Mouse (Mus musculus) monocyte, adult 2 months (primary cell): ENCODE measurements around the gene Ccnjl.

ENCODE experiments used
- DNase-seq, 2 experiments: peaks; one replicate each; pipeline ENCODE4 v3.0.0; 2022; ENCODE audit warnings: low spot score in 2 of 2, low read depth in 1 of 2

Gene Ccnjl

GRCm38 (mm10) chr11:43518821-43519220 is 9.8 kb upstream of the Ccnjl start:
- no peak for DNase-seq

GRCm38 (mm10) chr11:43520521-43520920 is 8.1 kb upstream of the Ccnjl start:
- DNase-seq: no peak

DNA sequence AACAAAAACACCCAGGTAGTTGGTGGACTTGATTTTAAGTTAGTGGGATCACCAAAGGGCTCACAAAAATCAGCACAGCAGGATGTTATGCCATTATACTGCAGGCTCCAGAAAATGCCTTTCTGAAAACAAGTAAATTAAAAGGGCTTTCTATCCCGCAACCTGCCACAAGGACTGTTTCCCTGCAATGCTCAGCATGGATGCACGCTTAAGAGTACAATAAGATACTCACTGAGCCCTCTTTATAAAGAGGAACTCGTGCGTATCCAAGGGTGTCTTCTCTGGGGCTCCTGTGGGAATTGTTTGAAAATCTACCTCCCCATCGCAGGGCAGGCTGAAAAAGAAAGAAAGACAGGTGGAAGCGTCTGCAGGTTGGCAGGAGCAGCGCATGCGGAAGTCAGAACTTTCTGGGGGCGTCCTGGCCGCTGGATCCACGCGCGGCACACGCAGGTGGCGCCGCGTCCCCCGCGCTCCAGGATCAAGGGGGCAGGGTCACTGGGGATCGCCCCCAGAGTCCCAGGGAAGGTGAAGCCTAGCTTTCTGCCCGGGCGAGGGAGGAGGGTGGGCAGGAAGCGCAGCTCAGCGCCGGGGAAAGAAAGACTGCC is 404 bp upstream of the Ccnjl start:
- DNase-seq: no peak

- no peak for DNase-seq
Observed at GRCm38 (mm10) chr11:43530043-43530442, 1.5 kb downstream of the Ccnjl start.

DNA sequence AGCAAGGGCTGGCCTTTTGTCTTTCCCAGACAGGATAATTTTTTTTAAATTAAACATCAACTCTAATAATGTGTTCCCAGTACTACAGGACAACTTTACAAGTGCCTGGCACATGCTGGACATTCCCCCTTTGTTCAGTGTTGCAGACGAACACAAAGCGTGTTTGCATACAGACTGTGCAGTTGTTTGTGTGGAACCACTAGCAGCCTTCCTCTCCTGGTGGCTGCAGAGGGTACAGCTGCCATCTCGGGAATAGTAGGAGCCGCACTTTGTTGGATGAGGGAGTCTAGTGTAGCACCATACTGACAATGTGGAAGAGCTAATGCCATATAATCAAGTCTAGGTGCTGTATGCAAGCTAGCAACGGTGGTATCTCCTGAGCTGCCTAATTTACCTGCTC is 3.0 kb downstream of the Ccnjl start:
- no peak for DNase-seq

DNA sequence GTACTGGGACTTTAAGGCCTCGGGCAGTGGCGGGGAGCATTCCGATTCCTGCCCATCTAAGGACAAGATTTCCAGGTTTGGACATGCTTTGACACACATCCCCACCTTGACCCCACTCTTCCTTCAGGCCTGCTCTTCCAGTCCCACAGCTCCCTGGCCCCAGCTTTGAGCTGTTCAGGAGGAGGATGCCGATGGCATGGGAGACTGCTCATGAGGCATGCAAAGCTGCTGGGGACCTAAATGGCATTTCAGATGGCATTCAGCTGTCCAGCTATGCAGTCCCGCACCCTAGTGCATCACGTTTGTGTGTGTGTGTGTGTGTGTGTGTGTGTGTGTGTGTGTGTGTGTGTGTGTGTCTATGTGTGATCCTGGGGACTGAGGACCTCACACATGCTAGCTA is 8.5 kb downstream of the Ccnjl start:
- DNase-seq: no peak

GRCm38 (mm10) chr11:43539863-43540262 is 11.3 kb downstream of the Ccnjl start:
- no peak for DNase-seq

DNA sequence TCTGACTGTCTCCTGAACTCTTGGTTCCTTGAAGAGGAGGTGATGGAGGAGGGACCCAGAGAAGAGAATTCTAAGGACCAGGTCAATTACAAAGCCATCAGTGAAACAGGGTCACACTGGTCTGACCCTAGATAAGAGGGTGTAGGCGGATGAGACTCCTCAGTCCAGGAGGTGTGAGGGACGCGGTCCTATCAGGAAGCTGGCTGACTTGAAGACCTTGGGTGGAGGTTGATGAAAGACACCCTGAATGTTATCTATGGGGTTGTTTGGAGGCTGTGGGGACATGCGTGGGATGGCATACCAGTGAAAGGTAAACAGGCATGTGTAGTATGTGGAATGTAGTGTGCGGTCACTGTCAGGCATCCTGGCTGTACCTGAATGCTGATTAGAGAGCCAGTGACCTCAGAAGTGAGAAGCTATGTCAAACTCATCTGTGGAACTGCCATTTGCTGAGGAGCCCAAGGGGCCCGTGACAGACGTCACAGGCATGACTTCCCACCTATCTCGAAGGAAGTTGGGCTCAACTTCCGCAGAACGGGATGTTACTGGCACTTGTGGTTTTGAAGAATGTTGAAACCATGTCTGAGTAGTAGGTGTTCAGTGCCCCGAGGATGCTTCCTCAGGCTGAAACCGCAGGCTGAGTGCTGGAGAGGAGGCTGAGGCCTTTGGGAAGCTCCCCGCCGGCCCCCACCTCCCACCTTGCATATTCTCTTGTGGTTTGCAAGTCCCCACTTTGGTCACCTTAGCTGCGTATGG is 15.3 kb downstream of the Ccnjl start:
- no peak for DNase-seq

- no peak for DNase-seq
Observed at GRCm38 (mm10) chr11:43544819-43545218, 16.2 kb downstream of the Ccnjl start.

- DNase-seq: no peak
Observed at GRCm38 (mm10) chr11:43545873-43546475, 17.4 kb downstream of the Ccnjl start.

DNA sequence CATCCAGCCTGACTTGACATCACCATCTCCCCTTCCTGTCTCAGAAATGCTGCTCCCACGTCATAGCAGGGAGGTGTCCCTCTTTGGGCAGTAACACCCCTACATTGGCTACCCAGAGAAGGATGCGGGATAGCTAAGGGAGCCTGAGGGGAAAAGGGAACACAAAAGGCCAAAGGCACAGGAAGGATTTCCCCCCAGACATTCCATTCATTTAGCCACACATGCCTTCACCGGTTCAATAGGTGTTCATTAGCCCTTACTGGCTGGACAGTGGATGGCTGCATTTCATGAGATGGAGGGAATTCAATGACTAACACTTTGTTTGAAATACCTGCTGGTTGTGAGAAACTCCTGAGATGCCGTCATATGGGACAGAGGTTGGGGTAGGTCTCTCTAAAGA is 18.1 kb downstream of the Ccnjl start:
- DNase-seq: no peak

DNA sequence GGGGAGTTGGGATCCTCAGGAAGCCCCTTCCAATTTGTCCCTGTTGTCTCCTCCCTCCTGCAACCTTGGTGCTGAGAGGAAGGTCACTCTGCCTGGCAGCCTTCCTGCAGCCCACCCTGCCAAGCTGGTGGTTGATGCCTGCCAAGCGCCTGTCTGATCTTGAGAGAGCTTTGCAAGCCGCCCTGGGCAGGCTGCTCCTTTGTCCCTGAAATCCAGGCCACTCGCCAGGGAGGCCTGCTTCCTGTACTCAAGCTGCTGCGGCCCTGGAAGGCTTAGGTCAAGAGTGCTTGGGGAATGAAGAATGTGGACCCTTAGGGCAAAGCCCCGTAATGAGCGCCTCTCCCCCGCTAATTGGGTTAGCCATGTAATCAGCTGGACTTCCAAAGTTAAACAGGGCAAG is 19.6 kb downstream of the Ccnjl start:
- no peak for DNase-seq

DNA sequence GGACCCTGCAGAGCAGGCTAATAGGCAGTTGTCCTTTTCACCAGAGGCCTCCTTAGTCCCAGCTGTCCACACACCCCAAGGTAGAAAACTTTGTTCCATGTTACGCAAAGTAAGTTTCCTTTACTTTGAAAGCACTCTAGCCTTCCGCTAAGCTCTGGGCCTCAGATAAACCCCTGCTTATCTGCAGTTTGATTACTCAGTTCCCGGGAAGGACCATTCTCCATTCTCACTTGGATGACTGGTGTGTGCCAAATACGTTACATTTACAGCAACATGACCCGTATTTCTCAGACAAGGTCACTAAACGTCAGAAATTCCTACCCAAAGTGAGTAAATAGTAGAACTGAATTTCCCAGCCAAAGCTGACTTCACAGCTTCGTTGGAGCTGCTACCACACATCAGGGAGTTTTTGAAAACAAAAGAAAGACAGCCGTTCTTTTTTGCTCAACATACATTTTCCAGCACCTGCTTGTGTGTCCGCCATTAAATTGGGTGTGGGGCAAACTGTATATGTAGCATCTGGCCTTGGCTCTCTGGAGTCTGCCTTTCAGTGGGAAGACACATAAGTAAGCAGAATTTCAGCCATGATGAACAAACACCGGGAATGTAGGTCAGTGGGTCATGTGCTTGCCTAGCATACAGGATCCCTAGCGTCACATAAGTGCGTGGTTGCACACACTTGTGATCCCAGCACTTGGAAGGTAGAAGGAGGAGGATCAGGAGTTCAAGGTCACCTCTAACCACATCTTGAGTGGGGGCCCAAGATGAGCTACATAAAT is 20.3 kb downstream of the Ccnjl start:
- DNase-seq: no peak

- DNase-seq: no peak
Observed at GRCm38 (mm10) chr11:43549701-43550100, 21.1 kb downstream of the Ccnjl start.

GRCm38 (mm10) chr11:43551756-43552155 is 23.2 kb downstream of the Ccnjl start:
- no peak for DNase-seq

DNA sequence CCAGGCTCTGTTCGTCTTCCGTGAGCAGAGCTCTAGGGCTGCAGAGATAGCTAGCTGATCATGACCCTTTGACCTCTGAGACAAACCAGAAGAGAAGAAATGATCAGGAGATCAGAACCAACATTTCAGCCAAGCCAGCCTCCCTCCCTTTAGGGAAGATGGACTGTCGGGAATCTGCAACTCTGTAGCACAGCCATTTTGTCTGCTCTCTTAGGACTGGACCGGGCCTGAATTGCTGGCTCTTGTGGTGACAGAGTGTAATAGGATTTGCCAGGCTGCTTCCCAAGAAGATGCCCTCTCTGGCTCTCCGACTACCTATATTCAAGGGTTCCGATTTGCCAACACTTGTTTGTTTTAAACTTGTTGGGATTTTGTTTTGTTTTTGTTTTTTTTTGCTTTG is 24.1 kb downstream of the Ccnjl start:
- no peak for DNase-seq

GRCm38 (mm10) chr11:43556538-43556937 is 28.0 kb downstream of the Ccnjl start:
- DNase-seq: no peak

GRCm38 (mm10) chr11:43559515-43560292 is 31.1 kb downstream of the Ccnjl start:
- DNase-seq: no peak

- DNase-seq: no peak
Observed at GRCm38 (mm10) chr11:43563654-43564244, 35.2 kb downstream of the Ccnjl start.

- no peak for DNase-seq
Observed at GRCm38 (mm10) chr11:43565414-43565813, 36.8 kb downstream of the Ccnjl start.

- DNase-seq: no peak
Observed at GRCm38 (mm10) chr11:43565852-43566251, 37.3 kb downstream of the Ccnjl start.
